Mouse (Mus musculus): ENCODE measurements at regions not wholly inside any gene's neighbourhood (a gene's known extent, or its start where the extent isn't known, plus 50 kb on each side); places are given as distances from the start of the nearest gene placed in this dataset.

DNA sequence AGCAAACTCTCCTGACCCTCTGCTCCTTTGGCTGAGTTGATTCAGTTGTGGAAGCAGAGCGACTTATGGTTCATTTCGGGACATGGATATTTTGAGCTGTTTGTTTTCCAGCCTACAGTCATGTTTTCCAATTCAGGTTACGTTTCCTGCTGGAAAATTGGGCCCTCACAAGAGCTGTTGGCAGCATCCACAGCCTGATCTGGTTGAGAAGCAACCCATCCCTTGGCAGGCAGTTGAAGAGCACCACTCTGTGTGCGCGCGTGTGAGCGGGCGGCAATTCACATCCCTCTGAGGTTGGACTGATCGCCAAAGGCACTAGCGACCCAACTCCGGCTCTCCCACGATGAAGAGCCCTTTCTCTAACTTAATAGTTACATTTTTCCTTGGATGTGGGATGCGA lies 457.1 kb downstream of the Tmem38b start:
- peaks cover 2% of the 10 kb centered on the region; the same call in 1 of the 2 replicates for H3K4me1 ChIP-seq (ENCODE audit: control insufficient read depth, insufficient read depth, low read length)
- no peak overlapping the region for H3K27ac ChIP-seq (ENCODE audit: insufficient read depth, low read depth, low read length)
- H3K4me3 ChIP-seq (ENCODE audit: insufficient read depth, low read depth, low read length) = no peak overlapping the region
- 85% methylated on average over 13 of the region's 13 CpGs for WGBS
- no peak for TF ChIP-seq CTCF (IDR thresholded peaks at IDR 0.05; ENCODE audit: insufficient read depth, low read depth, low read length)
- no peak for TF ChIP-seq POLR2A (IDR thresholded peaks at IDR 0.05; ENCODE audit: insufficient read depth, low read depth, low read length)

DNA sequence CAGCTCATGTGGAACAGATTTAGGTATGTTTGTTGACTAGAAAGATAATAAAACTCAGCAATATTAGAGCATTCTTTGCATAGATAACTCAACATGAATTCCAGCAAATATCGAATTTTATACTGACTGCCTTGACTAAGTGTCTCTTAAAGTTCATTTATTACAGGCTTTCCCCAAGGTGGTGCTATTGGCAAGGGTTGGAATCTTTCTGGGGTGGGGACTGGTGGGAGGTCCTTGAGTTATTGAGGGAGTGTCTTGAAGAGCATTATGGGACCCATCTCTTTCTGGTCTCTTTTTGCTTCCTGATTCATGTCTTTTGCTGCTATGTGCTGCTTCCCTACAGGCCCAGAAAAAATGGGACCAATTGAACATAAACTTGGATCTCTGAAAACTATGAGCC lies 488.0 kb downstream of the Tmem38b start:
- WGBS = 84% methylated on average over 1 of the region's 1 CpGs
- Histone ChIP-seq H3K4me1 (ENCODE audit: control insufficient read depth, insufficient read depth, low read length) (no peaks in the 10 kb centered on the region), H3K27ac (ENCODE audit: insufficient read depth, low read depth, low read length) (no peak overlapping the region), H3K4me3 (ENCODE audit: insufficient read depth, low read depth, low read length) (no peak overlapping the region)
- no peak for TF ChIP-seq CTCF (IDR thresholded peaks at IDR 0.05; ENCODE audit: insufficient read depth, low read depth, low read length)
- no peak for TF ChIP-seq POLR2A (IDR thresholded peaks at IDR 0.05; ENCODE audit: insufficient read depth, low read depth, low read length)

DNA sequence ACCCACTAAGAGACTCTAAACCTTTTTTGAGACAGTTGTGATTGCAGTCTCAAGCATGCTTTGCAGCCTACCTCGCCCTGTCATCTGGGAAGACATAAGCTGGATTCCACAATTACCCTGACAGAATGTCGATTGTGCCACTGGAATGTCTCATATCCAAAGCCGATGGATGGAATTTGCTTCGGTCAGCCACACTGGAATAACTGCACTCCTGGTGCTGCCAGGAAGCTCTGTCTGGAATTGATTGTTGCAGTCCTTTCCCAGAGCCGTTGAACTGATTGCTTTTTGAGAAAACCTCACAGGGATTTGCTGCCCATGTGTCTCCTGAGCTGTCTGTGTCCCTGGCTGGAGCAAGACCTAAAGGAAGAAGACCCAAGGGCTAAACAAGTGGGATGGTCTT lies 499.0 kb downstream of the Tmem38b start:
- 73% methylated on average over 5 of the region's 5 CpGs for WGBS

DNA sequence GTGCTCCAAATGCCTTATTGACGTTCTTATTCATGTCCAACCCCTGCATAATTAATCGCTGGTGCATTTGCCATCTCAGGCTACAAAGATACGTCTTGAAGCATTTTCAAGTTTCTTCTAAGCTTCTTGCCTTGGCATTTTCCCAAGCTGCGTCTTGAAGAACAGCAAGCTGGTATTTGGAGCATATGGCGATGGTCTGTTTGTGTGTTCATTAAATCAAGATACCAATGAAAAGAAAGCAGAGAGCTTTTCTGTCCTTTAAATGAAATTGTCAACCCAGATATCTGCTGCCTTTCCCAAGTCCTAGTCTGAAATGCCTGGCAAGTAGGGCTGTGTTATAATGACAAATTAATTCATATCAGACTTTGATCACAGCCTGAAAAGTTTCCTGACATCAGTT lies 502.4 kb downstream of the Tmem38b start:
- no peak overlapping the region for H3K4me3 ChIP-seq (ENCODE audit: insufficient read depth, low read depth, low read length)
- no peak overlapping the region for H3K27ac ChIP-seq (ENCODE audit: insufficient read depth, low read depth, low read length)
- 64% methylated on average over 5 of the region's 5 CpGs for WGBS
- TF ChIP-seq POLR2A (IDR thresholded peaks at IDR 0.05; ENCODE audit: insufficient read depth, low read depth, low read length) = no peak
- TF ChIP-seq CTCF (IDR thresholded peaks at IDR 0.05; ENCODE audit: insufficient read depth, low read depth, low read length) = no peak
- H3K4me1 ChIP-seq (ENCODE audit: control insufficient read depth, insufficient read depth, low read length) = no peaks in the 10 kb centered on the region

More for the DNA sequence above, 499.0 kb downstream of the Tmem38b start:
- H3K4me3 ChIP-seq (ENCODE audit: insufficient read depth, low read depth, low read length) = no peak overlapping the region
- TF ChIP-seq POLR2A (IDR thresholded peaks at IDR 0.05; ENCODE audit: insufficient read depth, low read depth, low read length) (no peak), CTCF (IDR thresholded peaks at IDR 0.05; ENCODE audit: insufficient read depth, low read depth, low read length) (no peak)
- H3K27ac ChIP-seq (ENCODE audit: insufficient read depth, low read depth, low read length) = no peak overlapping the region
- H3K4me1 ChIP-seq (ENCODE audit: control insufficient read depth, insufficient read depth, low read length) = no peaks in the 10 kb centered on the region

DNA sequence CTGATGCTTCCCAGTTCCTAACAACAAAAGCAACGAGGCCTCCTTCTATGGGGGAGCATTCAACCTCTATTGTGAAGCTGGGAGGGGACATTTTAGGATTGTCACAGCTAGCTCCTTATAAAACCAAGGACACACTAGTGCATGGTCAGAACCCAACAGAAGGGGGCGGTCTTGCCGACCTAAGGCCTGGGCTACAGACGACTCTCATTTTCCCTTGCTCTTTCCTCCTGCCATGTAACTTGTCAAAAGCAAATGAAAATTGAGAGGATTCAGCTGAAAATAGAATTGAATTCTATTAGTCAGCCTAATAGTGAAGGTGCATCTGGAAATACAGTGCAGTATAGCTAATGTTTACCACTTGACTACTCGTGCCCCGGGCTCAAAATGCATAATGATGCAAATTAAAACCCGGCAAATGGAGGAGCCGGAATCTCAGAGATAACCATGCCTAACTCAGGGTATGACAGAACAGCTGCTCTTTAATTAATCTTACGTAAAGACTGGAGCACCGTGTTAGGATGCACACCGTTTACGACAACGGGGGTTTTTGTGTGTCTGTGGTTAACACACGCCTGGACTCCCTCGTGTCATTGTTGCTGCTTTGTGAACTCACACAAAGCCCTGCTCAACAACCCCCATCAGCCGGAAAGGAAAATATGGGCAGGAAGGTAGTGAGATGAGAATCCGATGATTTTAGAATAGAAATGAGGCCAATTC lies 503.0 kb downstream of the Tmem38b start:
- no peak overlapping the region for H3K27ac ChIP-seq (ENCODE audit: insufficient read depth, low read depth, low read length)
- H3K4me3 ChIP-seq (ENCODE audit: insufficient read depth, low read depth, low read length) = no peak overlapping the region
- no peaks in the 10 kb centered on the region for H3K4me1 ChIP-seq (ENCODE audit: control insufficient read depth, insufficient read depth, low read length)
- 39% methylated on average over 17 of the region's 17 CpGs for WGBS
- no peak for TF ChIP-seq CTCF (IDR thresholded peaks at IDR 0.05; ENCODE audit: insufficient read depth, low read depth, low read length)
- no peak for TF ChIP-seq POLR2A (IDR thresholded peaks at IDR 0.05; ENCODE audit: insufficient read depth, low read depth, low read length)

DNA sequence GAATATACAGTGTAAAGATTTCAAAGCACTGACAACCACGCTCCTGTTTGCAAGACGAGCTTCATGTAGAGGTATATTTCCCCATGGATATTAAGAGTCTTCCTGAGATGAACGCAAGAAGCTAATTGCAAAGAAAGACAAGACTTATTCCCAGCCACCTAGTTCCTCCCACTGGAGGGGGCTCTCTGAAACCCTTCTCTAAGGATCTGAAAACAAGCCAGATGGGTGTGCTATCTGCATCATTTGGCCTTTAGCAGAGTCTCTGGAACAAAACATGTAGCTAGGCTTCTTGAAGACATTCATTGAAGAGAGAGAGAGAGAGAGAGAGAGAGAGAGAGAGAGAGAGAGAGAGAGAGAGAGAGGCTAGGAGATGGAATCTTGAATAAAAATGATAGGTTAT lies 504.8 kb downstream of the Tmem38b start:
- H3K4me1 ChIP-seq (ENCODE audit: control insufficient read depth, insufficient read depth, low read length) = no peaks in the 10 kb centered on the region
- 90% methylated on average over 3 of the region's 3 CpGs for WGBS
- H3K4me3 ChIP-seq (ENCODE audit: insufficient read depth, low read depth, low read length) = no peak overlapping the region
- H3K27ac ChIP-seq (ENCODE audit: insufficient read depth, low read depth, low read length) = no peak overlapping the region
- TF ChIP-seq CTCF (IDR thresholded peaks at IDR 0.05; ENCODE audit: insufficient read depth, low read depth, low read length) = no peak
- no peak for TF ChIP-seq POLR2A (IDR thresholded peaks at IDR 0.05; ENCODE audit: insufficient read depth, low read depth, low read length)

DNA sequence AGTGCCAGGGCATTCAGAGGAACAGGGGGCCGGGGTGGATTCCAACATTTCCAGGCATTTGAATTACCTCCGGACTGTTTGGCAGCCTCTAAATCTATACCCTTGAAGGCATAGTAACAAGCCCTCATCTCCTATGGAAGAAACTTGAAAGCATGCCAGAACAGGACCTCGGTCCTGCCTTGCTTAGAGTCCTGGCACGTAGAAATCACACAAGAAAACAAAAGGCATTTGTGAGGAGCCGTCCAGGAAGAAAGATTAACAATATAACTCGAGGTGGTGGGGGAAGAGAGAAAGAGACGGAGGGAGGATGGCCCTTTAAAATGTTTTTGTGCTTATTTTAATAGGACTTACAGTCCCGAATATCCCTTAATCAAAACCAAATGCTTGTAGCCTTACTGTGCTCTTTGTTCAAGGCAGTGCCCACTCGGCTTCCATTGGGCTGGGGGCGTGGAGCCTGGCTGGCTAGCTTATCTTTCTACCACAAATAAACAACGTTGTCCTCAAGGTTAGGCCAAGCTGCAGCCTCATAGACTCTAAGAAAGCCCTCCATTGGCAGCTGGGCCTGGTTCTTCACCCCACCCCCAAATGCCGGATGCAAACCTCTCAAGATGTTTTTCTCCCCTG lies 505.9 kb downstream of the Tmem38b start:
- no peak for TF ChIP-seq CTCF (IDR thresholded peaks at IDR 0.05; ENCODE audit: insufficient read depth, low read depth, low read length)
- TF ChIP-seq POLR2A (IDR thresholded peaks at IDR 0.05; ENCODE audit: insufficient read depth, low read depth, low read length) = no peak
- WGBS = 67% methylated on average over 12 of the region's 12 CpGs
- Histone ChIP-seq H3K27ac (ENCODE audit: insufficient read depth, low read depth, low read length) (no peak overlapping the region), H3K4me1 (ENCODE audit: control insufficient read depth, insufficient read depth, low read length) (no peaks in the 10 kb centered on the region), H3K4me3 (ENCODE audit: insufficient read depth, low read depth, low read length) (no peak overlapping the region)

DNA sequence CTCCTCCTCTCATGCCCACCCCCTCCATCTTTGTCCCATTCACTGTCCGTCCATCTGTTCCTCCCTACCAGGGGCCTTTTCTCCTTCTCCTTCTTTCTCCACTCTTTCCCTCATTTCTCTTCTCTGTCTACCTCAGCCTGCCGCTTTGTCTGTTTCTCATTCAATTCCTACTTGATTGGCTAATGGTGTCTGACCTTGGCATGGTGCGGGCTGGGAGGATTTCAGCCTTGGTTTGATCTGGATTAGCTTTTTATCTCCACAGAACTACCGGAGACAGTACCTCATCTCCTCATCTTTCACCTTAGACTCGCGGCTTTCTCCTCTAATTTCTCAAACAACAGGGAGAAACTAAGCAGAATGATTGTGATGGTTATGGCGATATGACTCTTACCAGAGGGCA lies 506.4 kb downstream of the Tmem38b start:
- TF ChIP-seq CTCF (IDR thresholded peaks at IDR 0.05; ENCODE audit: insufficient read depth, low read depth, low read length) = no peak
- no peak for TF ChIP-seq POLR2A (IDR thresholded peaks at IDR 0.05; ENCODE audit: insufficient read depth, low read depth, low read length)
- Histone ChIP-seq H3K4me3 (ENCODE audit: insufficient read depth, low read depth, low read length) (no peak overlapping the region), H3K27ac (ENCODE audit: insufficient read depth, low read depth, low read length) (no peak overlapping the region), H3K4me1 (ENCODE audit: control insufficient read depth, insufficient read depth, low read length) (no peaks in the 10 kb centered on the region)
- WGBS = 93% methylated on average over 7 of the region's 7 CpGs

DNA sequence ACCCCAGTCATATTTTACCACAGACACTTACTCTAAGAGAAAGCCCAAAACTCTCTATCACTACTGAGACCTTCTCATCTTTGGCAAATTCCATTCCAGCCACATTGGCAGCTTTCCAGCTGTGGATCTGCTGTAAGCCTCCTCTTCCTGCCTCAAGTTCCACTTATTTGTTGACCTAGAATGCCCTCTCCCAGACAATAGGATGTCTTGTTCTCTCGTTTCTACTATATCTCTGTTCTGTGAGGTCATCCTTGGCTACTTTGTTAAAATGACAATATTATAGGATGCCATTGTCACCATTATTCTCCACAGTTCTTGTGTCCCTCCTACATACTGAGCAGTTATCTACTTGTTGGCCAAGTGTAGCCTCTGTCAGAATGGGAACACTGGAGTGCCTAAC lies 512.7 kb downstream of the Tmem38b start:
- H3K4me1 ChIP-seq (ENCODE audit: control insufficient read depth, insufficient read depth, low read length) = no peaks in the 10 kb centered on the region
- 71% methylated on average over 1 of the region's 1 CpGs for WGBS
- TF ChIP-seq POLR2A (IDR thresholded peaks at IDR 0.05; ENCODE audit: insufficient read depth, low read depth, low read length) (no peak), CTCF (IDR thresholded peaks at IDR 0.05; ENCODE audit: insufficient read depth, low read depth, low read length) (no peak)
- H3K4me3 ChIP-seq (ENCODE audit: insufficient read depth, low read depth, low read length) = no peak overlapping the region
- no peak overlapping the region for H3K27ac ChIP-seq (ENCODE audit: insufficient read depth, low read depth, low read length)

Measured in olfactory bulb, adult 2 months (tissue).